Mouse (Mus musculus): ENCODE results near the gene Pax2. TPM values are rescaled to one million over a fixed set of nuclear protein-coding genes. Genes with fewer than 3 reads are reported as not detected.

The Pax2 gene
- polyA plus RNA-seq, 2 experiments = not detected

DNA sequence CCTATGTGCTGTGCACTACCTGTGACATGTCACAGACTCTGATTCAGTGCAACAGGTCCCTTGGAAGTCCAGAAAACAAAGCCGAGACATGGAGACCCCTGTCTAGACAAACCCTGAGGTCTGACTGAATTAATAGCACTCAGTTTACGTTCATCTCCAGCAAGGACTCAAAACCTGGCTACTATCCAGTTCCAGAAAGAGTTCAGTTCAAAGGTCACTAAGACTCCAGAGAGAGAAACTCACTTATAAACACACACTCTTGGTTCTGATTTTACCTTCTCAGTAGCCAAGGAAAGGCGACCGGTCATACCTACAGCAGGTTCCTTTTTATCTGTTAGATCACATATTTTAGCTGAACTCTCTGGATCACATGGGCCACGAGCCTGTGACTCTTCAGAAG lies 43.3 kb downstream of the Pax2 start:
- DNase-seq (ENCODE audit: low read depth in 3 of 3, low spot score in 3 of 3) (no peak), ATAC-seq (ENCODE audit: insufficient read depth) (no peak)
- whole genome bisulfite sequencing (ENCODE audit: insufficient replicate concordance) = 50% methylated on average over 5 of the region's 5 CpGs
- Histone ChIP-seq H3K36me3 (replicated peaks; ENCODE audit: control insufficient read depth, insufficient read depth, low read depth) (no peaks in the 10 kb centered on the region), H3K9ac (replicated peaks) (no peak overlapping the region), H3K27ac (no peak overlapping the region), H3K4me3 (ENCODE audit: insufficient read depth in 1 of 2, low read depth in 2 of 2, low read length in 2 of 2) (no peak overlapping the region), H3K9me3 (ENCODE audit: control insufficient read depth, low read length) (no peaks in the 10 kb centered on the region), H3K27me3 (ENCODE audit: control insufficient read depth, insufficient read depth, low read length) (no peaks in the 10 kb centered on the region; the same call in 1 of the 2 replicates), H3K4me2 (ENCODE audit: low read depth) (no peak overlapping the region), H3K4me1 (replicated peaks; ENCODE audit: control insufficient read depth in 2 of 2, insufficient read depth in 2 of 2, low read length in 1 of 2) (no peaks in the 10 kb centered on the region)
- TF ChIP-seq EP300 (IDR thresholded peaks at IDR 0.05; ENCODE audit: low read depth) (no peak), CTCF (IDR thresholded peaks at IDR 0.05; ENCODE audit: low read depth) (no peak)

DNA sequence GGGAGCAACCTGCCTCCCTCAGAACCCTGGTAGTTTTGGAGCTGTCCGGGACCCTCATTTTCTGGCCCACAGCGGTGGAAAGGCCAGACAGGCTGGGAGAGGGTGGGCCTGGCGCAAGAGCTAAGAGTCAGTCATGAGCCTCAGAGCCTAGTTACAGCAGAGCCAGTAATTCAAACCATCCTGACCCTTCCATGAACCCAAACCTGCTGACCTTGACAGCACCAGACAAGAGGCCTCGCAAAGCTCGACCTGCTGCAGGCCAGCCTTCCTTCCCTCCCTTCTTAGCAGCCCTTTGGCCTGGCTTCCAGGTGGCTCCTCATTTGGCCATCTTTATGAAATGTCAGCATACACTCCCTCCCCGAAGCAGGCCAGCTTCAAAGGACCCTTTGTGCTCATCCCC lies 44.5 kb downstream of the Pax2 start:
- WGBS (ENCODE audit: insufficient replicate concordance) = 47% methylated on average over 6 of the region's 6 CpGs
- no peak overlapping the region for H3K27ac ChIP-seq
- H3K4me3 ChIP-seq (ENCODE audit: insufficient read depth in 1 of 2, low read depth in 2 of 2, low read length in 2 of 2) = no peak overlapping the region
- DNase-seq (ENCODE audit: low read depth in 3 of 3, low spot score in 3 of 3) = no peak
- H3K9ac ChIP-seq (replicated peaks) = no peak overlapping the region
- no peak for ATAC-seq (ENCODE audit: insufficient read depth)
- no peaks in the 10 kb centered on the region for H3K4me1 ChIP-seq (replicated peaks; ENCODE audit: control insufficient read depth in 2 of 2, insufficient read depth in 2 of 2, low read length in 1 of 2)
- H3K36me3 ChIP-seq (replicated peaks; ENCODE audit: control insufficient read depth, insufficient read depth, low read depth) = no peaks in the 10 kb centered on the region
- H3K9me3 ChIP-seq (ENCODE audit: control insufficient read depth, low read length) = no peaks in the 10 kb centered on the region
- no peak overlapping the region for H3K4me2 ChIP-seq (ENCODE audit: low read depth)
- H3K27me3 ChIP-seq (ENCODE audit: control insufficient read depth, insufficient read depth, low read length) = no peaks in the 10 kb centered on the region; the same call in 1 of the 2 replicates
- no peak for TF ChIP-seq CTCF (IDR thresholded peaks at IDR 0.05; ENCODE audit: low read depth)
- TF ChIP-seq EP300 (IDR thresholded peaks at IDR 0.05; ENCODE audit: low read depth) = no peak

DNA sequence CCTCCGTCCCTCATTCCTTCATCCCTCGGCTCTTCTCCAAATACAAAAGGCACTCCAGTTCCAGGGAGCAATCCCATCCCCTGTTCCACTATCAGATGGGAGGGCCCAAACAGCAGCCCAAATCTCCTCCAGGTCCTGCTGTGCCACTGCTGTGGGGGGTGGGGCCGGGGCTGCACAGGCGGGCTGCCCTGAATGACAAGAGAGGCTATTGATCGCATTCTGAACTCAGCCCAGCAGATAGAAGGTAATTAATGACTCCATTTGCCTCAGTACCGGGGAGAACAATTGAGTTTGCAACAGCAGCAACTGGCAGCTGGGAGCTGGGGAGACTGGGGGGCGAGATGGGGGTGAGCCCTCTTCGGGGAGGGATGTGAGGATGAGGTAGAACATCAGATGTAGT lies 52.9 kb downstream of the Pax2 start:
- TF ChIP-seq CTCF (IDR thresholded peaks at IDR 0.05; ENCODE audit: low read depth) (no peak), EP300 (IDR thresholded peaks at IDR 0.05; ENCODE audit: low read depth) (no peak)
- no peak for DNase-seq (ENCODE audit: low read depth in 3 of 3, low spot score in 3 of 3)
- no peaks in the 10 kb centered on the region for H3K4me1 ChIP-seq (replicated peaks; ENCODE audit: control insufficient read depth in 2 of 2, insufficient read depth in 2 of 2, low read length in 1 of 2)
- H3K36me3 ChIP-seq (replicated peaks; ENCODE audit: control insufficient read depth, insufficient read depth, low read depth) = no peaks in the 10 kb centered on the region
- no peak overlapping the region for H3K9ac ChIP-seq (replicated peaks)
- no peak for ATAC-seq (ENCODE audit: insufficient read depth)
- no peak overlapping the region for H3K27ac ChIP-seq
- no peak overlapping the region for H3K4me3 ChIP-seq (ENCODE audit: insufficient read depth in 1 of 2, low read depth in 2 of 2, low read length in 2 of 2)
- no peaks in the 10 kb centered on the region; the same call in none of the 2 replicates for H3K27me3 ChIP-seq (ENCODE audit: control insufficient read depth, insufficient read depth, low read length)
- WGBS (ENCODE audit: insufficient replicate concordance) = 9% methylated on average over 8 of the region's 8 CpGs
- H3K4me2 ChIP-seq (ENCODE audit: low read depth) = no peak overlapping the region
- no peaks in the 10 kb centered on the region for H3K9me3 ChIP-seq (ENCODE audit: control insufficient read depth, low read length)

DNA sequence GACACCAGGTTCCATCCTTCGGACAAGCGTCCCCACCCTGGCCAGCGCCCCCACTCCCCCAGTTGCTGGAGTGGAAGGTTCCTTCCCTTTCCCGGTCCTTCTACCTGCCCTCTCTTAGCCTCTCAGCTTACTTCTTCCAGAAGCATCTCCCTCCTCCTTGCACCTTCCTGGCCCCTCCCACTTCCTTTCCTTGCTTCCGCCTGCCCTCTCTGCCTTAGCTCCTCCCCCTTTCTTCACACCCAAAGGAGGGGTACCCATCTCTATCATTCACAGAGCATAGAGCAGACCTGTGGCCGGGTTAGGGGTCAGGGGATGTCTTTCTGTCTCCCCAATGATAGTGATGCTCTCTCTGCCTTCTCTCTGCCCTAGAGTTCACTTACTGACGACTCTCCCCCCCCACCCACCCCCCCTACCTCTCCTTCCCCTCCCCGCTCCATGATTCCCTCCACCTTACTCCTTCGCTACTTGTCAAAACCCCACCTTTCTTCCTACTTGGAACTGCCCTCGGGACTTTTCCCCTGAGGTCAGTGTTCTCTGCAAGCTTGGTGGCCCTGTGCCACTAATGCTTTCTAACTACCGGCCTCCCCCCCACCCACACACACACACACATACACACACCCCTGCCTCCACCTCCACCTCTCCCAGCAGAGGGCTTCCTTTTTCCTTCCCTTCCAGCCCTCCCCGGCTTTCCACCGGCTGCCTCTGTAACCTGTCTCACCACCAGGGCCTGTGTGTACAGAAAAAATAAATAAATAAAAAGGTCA lies 57.0 kb downstream of the Pax2 start:
- ATAC-seq (ENCODE audit: insufficient read depth) = no peak
- no peak for TF ChIP-seq EP300 (IDR thresholded peaks at IDR 0.05; ENCODE audit: low read depth)
- TF ChIP-seq CTCF (IDR thresholded peaks at IDR 0.05; ENCODE audit: low read depth) = no peak
- no peak overlapping the region for H3K27ac ChIP-seq
- no peak overlapping the region for H3K4me2 ChIP-seq (ENCODE audit: low read depth)
- no peaks in the 10 kb centered on the region for H3K4me1 ChIP-seq (replicated peaks; ENCODE audit: control insufficient read depth in 2 of 2, insufficient read depth in 2 of 2, low read length in 1 of 2)
- no peaks in the 10 kb centered on the region; the same call in none of the 2 replicates for H3K27me3 ChIP-seq (ENCODE audit: control insufficient read depth, insufficient read depth, low read length)
- 47% methylated on average over 13 of the region's 13 CpGs for WGBS (ENCODE audit: insufficient replicate concordance)
- no peaks in the 10 kb centered on the region for H3K36me3 ChIP-seq (replicated peaks; ENCODE audit: control insufficient read depth, insufficient read depth, low read depth)
- H3K9me3 ChIP-seq (ENCODE audit: control insufficient read depth, low read length) = no peaks in the 10 kb centered on the region
- H3K9ac ChIP-seq (replicated peaks) = no peak overlapping the region
- no peak for DNase-seq (ENCODE audit: low read depth in 3 of 3, low spot score in 3 of 3)
- no peak overlapping the region for H3K4me3 ChIP-seq (ENCODE audit: insufficient read depth in 1 of 2, low read depth in 2 of 2, low read length in 2 of 2)

DNA sequence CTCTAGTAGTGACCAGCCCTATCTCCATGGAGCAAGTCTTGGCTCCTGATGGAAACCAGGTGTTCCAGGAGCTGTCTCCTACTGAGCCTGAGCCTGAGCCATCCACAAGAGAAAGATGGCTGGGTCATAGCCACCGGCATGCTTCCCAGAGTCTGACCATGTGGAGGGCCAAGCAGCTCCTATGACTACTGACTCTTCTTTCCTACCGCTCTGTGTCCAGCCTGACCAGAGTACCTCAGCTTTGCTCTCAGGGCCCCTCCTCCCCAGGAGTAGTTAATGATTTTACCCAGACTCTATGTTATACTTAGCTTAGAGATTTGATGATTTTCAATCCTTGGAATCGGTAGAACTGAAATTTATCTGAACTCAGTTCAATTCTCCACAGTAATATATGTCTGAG lies 59.3 kb downstream of the Pax2 start:
- H3K9ac ChIP-seq (replicated peaks) = no peak overlapping the region
- WGBS (ENCODE audit: insufficient replicate concordance) = 69% methylated on average over 3 of the region's 3 CpGs
- H3K36me3 ChIP-seq (replicated peaks; ENCODE audit: control insufficient read depth, insufficient read depth, low read depth) = no peaks in the 10 kb centered on the region
- no peaks in the 10 kb centered on the region for H3K9me3 ChIP-seq (ENCODE audit: control insufficient read depth, low read length)
- no peak overlapping the region for H3K27ac ChIP-seq
- H3K27me3 ChIP-seq (ENCODE audit: control insufficient read depth, insufficient read depth, low read length) = no peaks in the 10 kb centered on the region; the same call in 1 of the 2 replicates
- H3K4me3 ChIP-seq (ENCODE audit: insufficient read depth in 1 of 2, low read depth in 2 of 2, low read length in 2 of 2) = no peak overlapping the region
- TF ChIP-seq EP300 (IDR thresholded peaks at IDR 0.05; ENCODE audit: low read depth) (no peak), CTCF (IDR thresholded peaks at IDR 0.05; ENCODE audit: low read depth) (no peak)
- H3K4me2 ChIP-seq (ENCODE audit: low read depth) = no peak overlapping the region
- H3K4me1 ChIP-seq (replicated peaks; ENCODE audit: control insufficient read depth in 2 of 2, insufficient read depth in 2 of 2, low read length in 1 of 2) = no peaks in the 10 kb centered on the region
- ATAC-seq (ENCODE audit: insufficient read depth) = no peak
- no peak for DNase-seq (ENCODE audit: low read depth in 3 of 3, low spot score in 3 of 3)
